Mouse (Mus musculus): ENCODE data around the gene Nrm. TPM values are rescaled to one million over a fixed set of nuclear protein-coding genes. Genes with fewer than 3 reads are reported as not detected.

Gene Nrm
- total RNA-seq, 2 experiments from 2014 or later = 6.0 to 11.8 TPM

- intact Hi-C loops (cut with DNase I) = no loop called here
These were observed 304 bp upstream of the Nrm start for GRCm38 (mm10) chr17:35860831-35861197.

GRCm38 (mm10) chr17:35864832-35865353 is 3.8 kb downstream of the Nrm start:
- DNase-seq (ENCODE audit: extremely low spot score in 1 of 2, low spot score in 2 of 2) = no peak
- intact Hi-C loops (cut with DNase I) = no loop called here

More at GRCm38 (mm10) chr17:35860831-35861197, 304 bp upstream of the Nrm start:
- no peak for DNase-seq (ENCODE audit: extremely low spot score in 1 of 2, low spot score in 2 of 2)

- intact Hi-C loops (cut with DNase I) = no loop called here
- peak in 1 of 2 experiments; percentile 89 for DNase-seq (ENCODE audit: extremely low spot score in 1 of 2, low spot score in 2 of 2)
These were observed 4.6 kb downstream of the Nrm start, which contains the start of gene Ppp1r18 for GRCm38 (mm10) chr17:35865481-35866280. Ppp1r18 (plus strand) TSS chr17:35865593.

GRCm38 (mm10) chr17:35866281-35866831 is 5.2 kb downstream of the Nrm start:
- intact Hi-C loops (cut with DNase I) = no loop called here
- peak in 1 of 2 experiments; percentile 87 for DNase-seq (ENCODE audit: extremely low spot score in 1 of 2, low spot score in 2 of 2)

GRCm38 (mm10) chr17:35866911-35867890 is 6.1 kb downstream of the Nrm start:
- intact Hi-C loops (cut with DNase I) = no loop called here
- no peak for DNase-seq (ENCODE audit: extremely low spot score in 1 of 2, low spot score in 2 of 2)

GRCm38 (mm10) chr17:35868165-35868820 is 7.2 kb downstream of the Nrm start:
- peak in 1 of 2 experiments; percentile 68 for DNase-seq (ENCODE audit: extremely low spot score in 1 of 2, low spot score in 2 of 2)
- intact Hi-C loops (cut with DNase I) = no loop called here

- DNase-seq (ENCODE audit: extremely low spot score in 1 of 2, low spot score in 2 of 2) = no peak
- intact Hi-C loops (cut with DNase I) = no loop called here
These were observed 7.8 kb downstream of the Nrm start for GRCm38 (mm10) chr17:35868961-35869345.

- intact Hi-C loops (cut with DNase I) = loop anchor here (5.0 kb wide), 1 partner anchor 127 kb away; no protein-coding TSS in a partner anchor
- peak in 1 of 2 experiments; percentile 73 for DNase-seq (ENCODE audit: extremely low spot score in 1 of 2, low spot score in 2 of 2)
These were observed 8.4 kb downstream of the Nrm start for GRCm38 (mm10) chr17:35869346-35870067.

- intact Hi-C loops (cut with DNase I) = loop anchor here (5.0 kb wide), 1 partner anchor 128 kb away; no protein-coding TSS in a partner anchor
- peak; percentile 51 to 87 for DNase-seq (ENCODE audit: extremely low spot score in 1 of 2, low spot score in 2 of 2)
These were observed 9.2 kb downstream of the Nrm start for GRCm38 (mm10) chr17:35870151-35870883.

GRCm38 (mm10) chr17:35870884-35871696 is 10.0 kb downstream of the Nrm start:
- no peak for DNase-seq (ENCODE audit: extremely low spot score in 1 of 2, low spot score in 2 of 2)
- intact Hi-C loops (cut with DNase I) = loop anchor here (5.0 kb wide), 1 partner anchor 129 kb away; no protein-coding TSS in a partner anchor

GRCm38 (mm10) chr17:35873774-35874519 is 12.8 kb downstream of the Nrm start:
- peak; percentile 75 to 92 for DNase-seq (ENCODE audit: extremely low spot score in 1 of 2, low spot score in 2 of 2)
- intact Hi-C loops (cut with DNase I) = loop anchor here (2.0 to 5.0 kb wide), 2 partner anchors 37 to 132 kb away; no protein-coding TSS in a partner anchor

GRCm38 (mm10) chr17:35874721-35875120 is 13.6 kb downstream of the Nrm start:
- intact Hi-C loops (cut with DNase I) = loop anchor here (5.0 kb wide), 1 partner anchor 132 kb away; no protein-coding TSS in a partner anchor
- peak in 1 of 2 experiments; percentile 61 for DNase-seq (ENCODE audit: extremely low spot score in 1 of 2, low spot score in 2 of 2)

- intact Hi-C loops (cut with DNase I) = no loop called here
- DNase-seq (ENCODE audit: extremely low spot score in 1 of 2, low spot score in 2 of 2) = peak; percentile 94 to 97
These were observed 18.3 kb downstream of the Nrm start, which contains the start of gene Dhx16 for GRCm38 (mm10) chr17:35879245-35880057. Dhx16 (plus strand) TSS chr17:35879819.

GRCm38 (mm10) chr17:35882924-35883323 is 21.8 kb downstream of the Nrm start:
- DNase-seq (ENCODE audit: extremely low spot score in 1 of 2, low spot score in 2 of 2) = no peak
- intact Hi-C loops (cut with DNase I) = no loop called here
